Mouse (Mus musculus) embryonic facial prominence, embryonic 15.5 days (tissue): ENCODE measurements around the gene Gsc2. TPM values are rescaled to one million over a fixed set of nuclear protein-coding genes. Genes with fewer than 3 reads are reported as not detected.

Source experiments
- ATAC-seq: fragments of 200-750 bp; cut with Nextera tagmentation; 2 replicates; pipeline ENCODE4 v1.8.0; 2017; ENCODE audit warnings: low read depth, moderate TSS enrichment; ENCODE audit not compliant: insufficient number of reproducible peaks, low FRiP score, low TSS enrichment
- H3K27ac ChIP-seq: fragments of 300-500 bp; sonication (generic); replicated peaks from 2 replicates; pipeline ENCODE4 v1.5.1; 2015; ENCODE audit warnings: mild to moderate bottlenecking, inconsistent platforms
- H3K27me3 ChIP-seq: fragments of 300-500 bp; sonication (generic); 2 replicates; pipeline ENCODE4 v1.6.1; 2015; ENCODE audit warnings: inconsistent platforms
- H3K36me3 ChIP-seq: fragments of 300-500 bp; sonication (generic); 2 replicates; pipeline ENCODE4 v1.6.1; 2015; ENCODE audit warnings: mild to moderate bottlenecking, inconsistent platforms
- H3K4me1 ChIP-seq: fragments of 300-500 bp; sonication (generic); 2 replicates; pipeline ENCODE4 v1.6.1; 2015; ENCODE audit warnings: inconsistent platforms
- H3K4me2 ChIP-seq: fragments of 300-500 bp; sonication (generic); replicated peaks from 2 replicates; pipeline ENCODE4 v1.6.1; 2015; ENCODE audit warnings: mild to moderate bottlenecking, inconsistent platforms
- H3K4me3 ChIP-seq: fragments of 300-500 bp; sonication (generic); replicated peaks from 2 replicates; pipeline ENCODE4 v1.5.1; 2015; ENCODE audit warnings: mild to moderate bottlenecking, inconsistent platforms
- H3K9ac ChIP-seq: fragments of 300-500 bp; sonication (generic); 2 replicates; pipeline ENCODE4 v1.6.1; 2015; ENCODE audit warnings: inconsistent platforms
- H3K9me3 ChIP-seq: fragments of 300-500 bp; sonication (generic); replicated peaks from 2 replicates; pipeline ENCODE4 v1.6.1; 2016; ENCODE audit warnings: inconsistent platforms
- WGBS: fragments of 180-500 bp; shearing (Covaris S2); methylation state at CpG from one replicate; pipeline ENCODE4 v1.1.7; 2015; 5-methylcytosine and 5-hydroxymethylcytosine counted together
- polyA plus RNA-seq: library from polyadenylated mRNA; unstranded; fragments of >200 nt; fragmentation: Nextera tagmentation; extraction: Ambion mirVana; gene quantifications from 2 replicates; pipeline ENCODE4 v1.2.1, GENCODE M21; 2015

The Gsc2 gene
- polyA plus RNA-seq, 1 experiment from 2014 or later: not detected

DNA sequence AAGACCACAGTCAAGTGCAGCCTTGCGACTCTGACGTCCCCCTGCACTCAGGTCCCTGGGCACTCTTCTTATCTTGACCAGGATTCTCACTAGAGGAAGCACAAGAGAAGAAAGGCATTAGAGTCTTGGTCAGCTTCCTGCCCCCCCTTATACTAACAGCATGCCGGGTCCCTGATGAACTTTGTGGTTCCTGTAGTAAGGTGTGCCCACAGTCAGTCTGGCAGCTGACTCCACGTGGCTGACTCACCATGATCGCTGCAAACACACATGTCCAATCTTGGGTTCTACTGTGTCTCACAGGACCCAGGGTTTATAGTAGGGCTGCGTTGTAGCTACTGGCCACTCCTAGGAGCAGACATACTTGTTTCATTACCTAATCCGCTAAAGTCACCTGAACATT is 23.3 kb upstream of the Gsc2 start:
- no peak for ATAC-seq
- Histone ChIP-seq H3K4me2 (no peak overlapping the region), H3K27me3 (no peaks in the 10 kb centered on the region), H3K4me1 (0 out of 2 replicates have a peak, but pooled peaks cover 4% of the 10 kb centered on the region), H3K36me3 (no peaks in the 10 kb centered on the region), H3K27ac (no peak overlapping the region), H3K9me3 (no peaks in the 10 kb centered on the region), H3K9ac (no peak overlapping the region), H3K4me3 (no peak overlapping the region)
- 80% methylated on average over 7 of the region's 7 CpGs for WGBS

GRCm38 (mm10) chr16:17936776-17937175 is 21.9 kb upstream of the Gsc2 start:
- no peak for ATAC-seq
- H3K4me2 ChIP-seq: no peak overlapping the region
- 78% methylated on average over 10 of the region's 10 CpGs for WGBS
- no peaks in the 10 kb centered on the region for H3K9me3 ChIP-seq
- H3K4me1 ChIP-seq: 0 out of 2 replicates have a peak, but pooled peaks cover 4% of the 10 kb centered on the region
- no peak overlapping the region for H3K4me3 ChIP-seq
- H3K27me3 ChIP-seq: no peaks in the 10 kb centered on the region
- no peaks in the 10 kb centered on the region for H3K36me3 ChIP-seq
- no peak overlapping the region for H3K27ac ChIP-seq
- no peak overlapping the region for H3K9ac ChIP-seq

DNA sequence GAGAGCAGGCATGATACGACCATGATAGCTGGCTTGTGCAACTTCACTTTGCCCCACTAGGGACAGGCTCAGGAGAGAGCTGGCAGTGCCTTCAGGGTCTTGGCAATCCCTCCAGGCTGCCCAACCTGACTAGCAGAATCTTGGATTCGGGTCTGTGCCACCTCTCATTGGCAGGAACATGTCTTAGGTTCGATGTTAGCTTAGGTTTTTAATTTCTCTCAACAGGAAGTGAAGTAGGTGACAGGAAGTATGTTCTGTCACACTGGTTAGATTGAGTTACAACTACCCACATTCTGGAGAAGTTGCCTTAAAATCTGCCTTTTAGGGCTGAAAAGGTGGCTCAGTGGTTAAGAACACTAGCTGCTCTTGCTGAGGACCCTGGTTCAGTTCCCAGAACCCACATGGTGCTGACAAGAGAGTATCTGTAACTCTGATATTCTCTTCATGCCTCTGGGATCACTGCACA is 19.6 kb upstream of the Gsc2 start:
- Histone ChIP-seq H3K4me3 (no peak overlapping the region), H3K9ac (no peak overlapping the region), H3K27ac (no peak overlapping the region), H3K9me3 (no peaks in the 10 kb centered on the region), H3K4me1 (0 out of 2 replicates have a peak, but pooled peaks cover 4% of the 10 kb centered on the region), H3K36me3 (no peaks in the 10 kb centered on the region), H3K4me2 (no peak overlapping the region), H3K27me3 (no peaks in the 10 kb centered on the region)
- ATAC-seq: no peak
- WGBS: 54% methylated on average over 3 of the region's 3 CpGs

DNA sequence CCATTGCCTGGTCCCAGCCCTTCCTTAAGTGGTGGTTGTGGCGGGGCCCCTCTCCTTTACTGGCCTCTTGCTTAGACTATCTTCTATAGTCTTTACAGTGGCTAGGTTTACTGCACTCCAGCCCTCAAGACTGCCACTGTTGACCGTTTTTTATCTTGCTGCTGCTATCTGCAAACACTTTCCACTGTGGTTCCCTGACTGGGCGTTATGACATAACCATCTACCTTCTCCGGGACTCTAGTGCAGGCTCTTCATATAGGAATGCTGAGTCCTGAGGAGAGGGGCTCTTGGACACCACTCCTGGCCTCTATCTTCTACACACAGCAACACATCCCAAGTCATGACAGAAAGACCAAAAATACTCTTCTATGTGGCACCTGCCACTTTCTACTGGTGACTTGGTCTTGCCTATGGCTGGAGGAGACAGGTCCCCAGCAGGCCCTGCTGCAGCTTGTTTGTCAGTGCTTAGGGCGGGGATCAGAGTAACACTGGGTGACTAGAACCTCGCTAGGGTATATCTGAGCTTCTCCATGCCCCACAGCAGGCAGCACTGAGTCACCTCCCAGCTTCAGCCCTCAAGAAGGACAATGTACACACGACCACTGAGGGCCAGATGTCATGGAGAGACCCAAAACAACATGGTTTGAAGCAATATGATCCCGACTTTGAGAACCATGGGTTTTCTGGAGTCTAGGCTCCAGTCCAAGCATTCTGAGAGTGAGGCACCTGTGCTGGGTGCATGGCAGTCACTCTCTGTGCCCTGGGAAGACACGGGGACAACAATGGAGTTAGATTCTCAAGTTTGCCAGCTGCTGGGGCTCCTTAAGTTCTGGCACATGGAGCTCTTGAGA is 19.0 kb upstream of the Gsc2 start:
- Histone ChIP-seq H3K9me3 (no peaks in the 10 kb centered on the region), H3K9ac (no peak overlapping the region)

DNA sequence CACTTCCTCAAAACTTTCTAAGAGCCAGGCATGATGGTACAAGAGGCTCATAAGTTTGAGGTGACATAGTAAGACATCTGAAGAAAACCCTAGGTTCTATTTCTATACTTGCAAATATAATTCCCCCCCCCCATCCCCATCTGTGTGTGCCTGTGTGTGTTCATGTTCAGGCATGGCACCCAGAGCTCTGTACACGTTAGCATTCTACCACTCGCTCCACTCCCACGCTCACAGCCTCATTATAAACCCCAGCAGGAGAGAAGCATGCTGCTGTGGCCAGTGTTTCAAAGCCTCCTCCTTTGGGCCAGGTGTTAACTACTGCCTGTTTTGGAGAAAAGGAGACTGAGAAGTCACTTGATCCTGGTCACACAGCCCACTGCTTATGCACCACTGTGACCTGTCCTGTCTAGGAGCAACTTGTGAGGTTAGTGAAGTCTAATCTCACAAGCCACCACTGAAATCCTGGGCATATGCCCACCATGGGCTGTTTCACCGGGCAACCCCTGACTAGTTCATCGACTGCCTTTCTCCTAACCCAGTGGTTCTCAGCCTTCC is 17.1 kb upstream of the Gsc2 start:
- H3K27ac ChIP-seq: no peak overlapping the region
- H3K9ac ChIP-seq: no peak overlapping the region
- H3K4me1 ChIP-seq: peaks cover 11% of the 10 kb centered on the region
- H3K36me3 ChIP-seq: no peaks in the 10 kb centered on the region
- 72% methylated on average over 5 of the region's 5 CpGs for WGBS
- no peak overlapping the region for H3K4me2 ChIP-seq
- H3K9me3 ChIP-seq: no peaks in the 10 kb centered on the region
- ATAC-seq: no peak
- no peaks in the 10 kb centered on the region for H3K27me3 ChIP-seq
- H3K4me3 ChIP-seq: no peak overlapping the region

More for the DNA sequence above, 19.0 kb upstream of the Gsc2 start:
- H3K4me3 ChIP-seq: no peak overlapping the region
- peaks cover 2% of the 10 kb centered on the region for H3K4me1 ChIP-seq
- H3K4me2 ChIP-seq: no peak overlapping the region
- H3K36me3 ChIP-seq: no peaks in the 10 kb centered on the region
- WGBS: 66% methylated on average over 9 of the region's 9 CpGs
- H3K27ac ChIP-seq: no peak overlapping the region
- ATAC-seq: no peak
- H3K27me3 ChIP-seq: no peaks in the 10 kb centered on the region

GRCm38 (mm10) chr16:17929631-17930030 is 14.8 kb upstream of the Gsc2 start:
- H3K36me3 ChIP-seq: peaks cover 18% of the 10 kb centered on the region
- no peak overlapping the region for H3K4me2 ChIP-seq
- no peak overlapping the region for H3K4me3 ChIP-seq
- 0 out of 2 replicates have a peak overlapping the region, but pooled peaks have one; percentile 39 for H3K27ac ChIP-seq
- ATAC-seq: no peak
- H3K9ac ChIP-seq: no peak overlapping the region
- 54% methylated on average over 2 of the region's 2 CpGs for WGBS
- H3K4me1 ChIP-seq: peaks cover 18% of the 10 kb centered on the region
- no peaks in the 10 kb centered on the region for H3K27me3 ChIP-seq
- H3K9me3 ChIP-seq: no peaks in the 10 kb centered on the region

- Histone ChIP-seq H3K27ac (0 out of 2 replicates have a peak overlapping the region, but pooled peaks have one; percentile 83), H3K9me3 (no peaks in the 10 kb centered on the region), H3K27me3 (no peaks in the 10 kb centered on the region), H3K36me3 (peaks cover 18% of the 10 kb centered on the region), H3K9ac (no peak overlapping the region), H3K4me1 (peaks cover 18% of the 10 kb centered on the region), H3K4me2 (no peak overlapping the region), H3K4me3 (no peak overlapping the region)
- ATAC-seq: no peak
- WGBS: 13% methylated on average over 2 of the region's 2 CpGs
Observed at GRCm38 (mm10) chr16:17929211-17929610, 14.4 kb upstream of the Gsc2 start.

GRCm38 (mm10) chr16:17928627-17929104 is 13.8 kb upstream of the Gsc2 start:
- ATAC-seq: 0 out of 2 replicates have a peak, but pooled peaks have one; percentile 11
- peaks cover 18% of the 10 kb centered on the region for H3K4me1 ChIP-seq
- H3K27me3 ChIP-seq: no peaks in the 10 kb centered on the region

GRCm38 (mm10) chr16:17928087-17928580 is 13.3 kb upstream of the Gsc2 start, which contains the start of gene Slc25a1:
Slc25a1 (minus strand) TSS chr16:17928219.
- Histone ChIP-seq H3K4me3 (peak within 1 kb of the TSS; percentile 86), H3K9ac (peak within 1 kb of the TSS; percentile 67), H3K4me1 (peaks cover 21% of the 10 kb centered on the region), H3K36me3 (peaks cover 18% of the 10 kb centered on the region), H3K27ac (peak within 1 kb of the TSS; percentile 83), H3K9me3 (no peaks in the 10 kb centered on the region), H3K4me2 (peak within 1 kb of the TSS; percentile 96), H3K27me3 (no peaks in the 10 kb centered on the region)
- under 1% methylated on average over 47 of the region's 47 CpGs for WGBS
- ATAC-seq: peak; percentile 73

More at GRCm38 (mm10) chr16:17928627-17929104, 13.8 kb upstream of the Gsc2 start:
- peak overlapping the region; percentile 83 for H3K27ac ChIP-seq
- 1% methylated on average over 9 of the region's 9 CpGs for WGBS
- peak overlapping the region; percentile 96 for H3K4me2 ChIP-seq
- H3K9me3 ChIP-seq: no peaks in the 10 kb centered on the region
- H3K9ac ChIP-seq: 0 out of 2 replicates have a peak overlapping the region, but pooled peaks have one; percentile 67
- H3K36me3 ChIP-seq: peaks cover 18% of the 10 kb centered on the region
- H3K4me3 ChIP-seq: peak overlapping the region; percentile 86

GRCm38 (mm10) chr16:17927351-17928082 is 12.7 kb upstream of the Gsc2 start:
- Histone ChIP-seq H3K27me3 (no peaks in the 10 kb centered on the region), H3K4me1 (peaks cover 25% of the 10 kb centered on the region), H3K4me3 (peak overlapping the region; percentile 86), H3K4me2 (peak overlapping the region; percentile 96), H3K36me3 (peaks cover 18% of the 10 kb centered on the region), H3K27ac (peak overlapping the region; percentile 83), H3K9me3 (no peaks in the 10 kb centered on the region), H3K9ac (peak overlapping the region; percentile 67)
- ATAC-seq: no peak; the same call in none of the 2 replicates
- whole genome bisulfite sequencing: under 1% methylated on average over 72 of the region's 72 CpGs
